Mouse (Mus musculus) granulocyte monocyte progenitor cell, adult 5-6 weeks (primary cell): ENCODE measurements around the gene Atox1. TPM values are rescaled to one million over a fixed set of nuclear protein-coding genes. Genes with fewer than 3 reads are reported as not detected.

Experiments used
- ATAC-seq: replicated peaks from 2 replicates; pipeline ENCODE4 v1.8.0; 2016; ENCODE audit warnings: mild to moderate bottlenecking, moderate TSS enrichment, inconsistent platforms; ENCODE audit not compliant: poor library complexity, severe bottlenecking
- total RNA-seq, 2 experiments: library from RNA; stranded (forward) in 1 of 2; stranded (reverse) in 1 of 2; fragments of 200-712, 200-1000 nt in 1 of 2; fragments of >200 nt in 1 of 2; fragmentation: Nextera tagmentation in 1 of 2; gene quantifications; 2 replicates each; pipeline ENCODE4 v1.2.3; 2014 to 2017

Atox1 gene
- total RNA-seq, 2 experiments from 2014 or later: 89.1 to 164 TPM

GRCm38 (mm10) chr11:55455166-55455565, 5.9 kb downstream of the Atox1 start:
- ATAC-seq: no peak

DNA sequence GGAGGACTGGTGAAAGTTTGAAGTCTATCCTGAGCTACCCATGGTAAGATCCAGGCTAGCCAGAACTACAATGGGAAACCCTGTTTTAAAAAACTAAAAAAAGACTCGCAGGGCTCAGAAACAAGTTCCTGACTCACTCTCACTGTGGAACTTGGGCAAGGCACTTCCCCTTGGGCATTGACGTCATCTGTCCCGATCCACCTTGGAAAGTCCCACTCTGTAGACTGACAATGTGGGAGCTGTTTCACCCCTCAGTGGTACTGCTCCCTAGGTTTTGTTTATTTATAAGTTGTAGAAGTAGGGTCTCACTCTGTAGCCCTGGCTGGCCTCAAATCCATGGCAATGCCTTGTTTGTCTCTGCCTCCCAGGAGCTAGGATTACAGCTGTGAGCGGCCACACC, 7.4 kb downstream of the Atox1 start:
- peak; percentile 81 for ATAC-seq

GRCm38 (mm10) chr11:55450311-55450710, 10.7 kb downstream of the Atox1 start:
- ATAC-seq: no peak

DNA sequence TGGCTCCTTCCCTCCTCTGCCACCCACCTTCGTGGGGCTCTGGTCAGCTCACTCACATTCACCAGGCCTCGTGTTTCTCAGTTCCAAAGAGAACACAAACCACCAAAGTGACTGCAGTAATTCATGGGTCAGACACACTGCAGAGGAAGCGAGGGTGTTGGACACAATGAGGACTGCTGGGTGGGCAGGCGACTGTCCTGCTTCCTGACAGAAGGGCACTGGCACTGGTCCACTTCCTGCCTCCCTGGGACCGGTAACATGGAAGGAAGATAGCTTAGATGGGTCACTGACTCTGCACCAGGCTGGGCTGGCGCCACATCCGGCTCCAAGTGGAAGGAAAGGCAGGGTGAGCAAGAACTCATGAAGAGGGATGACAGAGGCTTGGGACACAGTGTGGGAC, 11.5 kb downstream of the Atox1 start:
- no peak for ATAC-seq

- peak; percentile 88 for ATAC-seq
Measured at GRCm38 (mm10) chr11:55446579-55446978, 14.5 kb downstream of the Atox1 start.

DNA sequence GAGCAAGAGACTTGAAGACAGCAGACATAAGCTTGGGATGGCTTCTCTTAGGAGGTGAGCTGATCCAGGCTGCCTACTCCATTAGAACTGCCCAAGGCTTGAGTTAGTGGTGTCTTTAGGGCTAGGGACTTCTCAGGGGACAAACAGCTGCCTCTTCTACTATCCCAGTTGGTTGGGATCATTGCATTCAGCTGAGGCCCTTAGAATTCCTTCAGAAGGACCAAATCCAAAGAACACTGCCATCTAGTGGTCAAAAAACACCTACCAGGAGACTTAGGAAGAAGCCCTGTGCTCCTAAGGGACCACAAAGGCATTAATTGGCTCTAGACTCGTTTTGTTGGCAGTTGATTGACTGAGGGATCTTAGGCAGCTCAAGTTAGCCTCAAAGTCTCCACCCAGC, 16.3 kb downstream of the Atox1 start:
- ATAC-seq: peak; percentile 38; the same call in 1 of the 2 replicates

DNA sequence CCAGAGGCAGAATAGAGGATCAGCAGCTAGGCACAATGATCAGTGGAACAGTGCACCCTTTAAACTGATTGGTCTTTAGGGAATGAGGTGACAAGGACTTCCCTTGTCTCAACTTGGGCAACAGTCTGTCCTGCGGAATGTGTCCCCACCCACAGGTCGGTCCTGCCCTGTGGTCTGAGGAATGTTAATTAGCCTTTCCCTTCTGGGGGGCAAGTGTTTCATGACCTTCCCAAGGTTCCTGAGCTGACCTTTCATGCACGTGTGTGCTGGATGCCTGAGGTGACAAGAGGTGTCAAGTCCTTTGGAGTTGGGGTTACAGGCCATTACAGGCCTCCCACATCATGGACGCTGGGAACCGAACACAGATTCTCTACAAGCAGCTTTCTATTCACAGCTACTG, 21.3 kb downstream of the Atox1 start:
- ATAC-seq: no peak

DNA sequence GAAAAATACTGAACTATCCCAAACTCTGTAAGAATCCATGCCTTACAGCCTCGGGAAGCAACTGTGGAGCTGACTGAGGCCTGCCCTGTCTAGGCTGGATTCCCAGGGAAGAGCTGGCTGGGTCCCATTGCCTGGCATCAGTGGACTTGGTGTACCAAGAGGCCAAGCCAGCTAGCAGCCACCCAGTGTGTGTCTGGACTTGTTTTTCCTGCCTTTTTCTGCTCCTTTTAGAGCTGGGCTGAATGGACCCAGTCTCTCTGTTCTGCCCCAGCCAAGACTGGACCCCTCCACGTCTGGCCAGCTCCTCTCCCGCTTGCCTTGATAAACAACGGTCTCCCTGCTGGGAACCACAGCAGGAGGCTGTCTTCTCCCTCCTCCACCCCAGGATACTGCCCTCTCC, 23.0 kb downstream of the Atox1 start:
- no peak for ATAC-seq

GRCm38 (mm10) chr11:55436089-55436488, 24.9 kb downstream of the Atox1 start:
- ATAC-seq: no peak

DNA sequence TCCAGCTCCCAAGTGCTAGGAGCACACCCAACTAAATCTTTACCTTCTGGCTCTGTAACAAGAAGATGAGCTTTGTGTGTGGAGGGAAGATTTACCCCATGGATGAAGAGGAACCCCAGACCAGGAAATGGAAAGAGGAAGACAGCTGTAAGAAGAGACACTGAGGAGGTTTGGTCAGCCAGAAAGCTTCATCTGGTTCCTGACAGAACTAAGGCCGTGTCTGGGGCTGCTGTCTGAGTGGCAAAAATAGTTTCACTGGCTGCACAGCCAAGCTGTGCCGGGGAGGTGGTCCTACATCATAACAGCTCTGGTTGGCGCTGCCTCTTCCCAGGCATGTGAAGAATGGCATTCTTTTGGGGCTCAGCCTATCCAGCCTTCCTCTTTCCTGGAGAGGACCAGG, 28.1 kb downstream of the Atox1 start:
- peak; percentile 81 for ATAC-seq

GRCm38 (mm10) chr11:55429973-55430372, 31.1 kb downstream of the Atox1 start:
- ATAC-seq: no peak

DNA sequence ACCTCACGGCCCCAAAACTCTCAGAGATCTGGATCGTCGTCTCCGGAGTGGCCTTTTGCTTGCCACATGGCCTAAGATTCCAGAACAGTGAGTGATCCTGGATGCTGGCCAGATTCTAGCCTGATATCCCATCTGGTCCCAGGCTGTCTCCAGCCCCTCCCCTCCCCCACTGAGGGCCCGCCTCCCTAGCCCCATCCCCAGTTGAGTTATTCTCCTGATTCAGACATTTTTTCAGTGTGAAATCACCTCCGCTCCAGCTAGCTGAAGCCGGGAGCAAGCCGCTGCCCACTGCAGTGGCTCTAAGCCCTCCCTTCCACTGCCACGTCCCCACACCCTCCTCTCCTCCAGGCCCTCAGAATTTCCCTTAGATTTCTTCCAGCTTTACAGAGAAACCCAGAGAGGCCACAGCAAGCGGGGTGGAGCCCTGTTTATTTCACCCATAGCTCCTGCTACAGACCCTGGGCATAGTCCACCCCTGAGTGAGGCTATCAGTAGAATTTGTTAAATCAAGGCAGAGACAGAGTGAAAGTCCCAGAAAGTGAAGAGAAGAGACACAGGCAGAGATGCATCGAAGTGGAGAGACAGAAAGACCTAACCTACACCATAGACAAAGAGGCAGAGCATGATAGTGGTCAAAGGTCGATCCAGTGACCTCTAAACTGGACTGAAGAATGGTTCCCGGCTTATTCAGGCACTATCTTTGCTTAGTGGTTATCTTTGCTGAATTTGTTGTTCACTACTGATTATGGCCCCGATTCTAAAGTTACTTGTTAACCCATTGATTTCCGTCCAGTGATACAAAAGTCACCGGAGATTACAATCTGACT, 32.6 kb downstream of the Atox1 start:
- no peak for ATAC-seq

GRCm38 (mm10) chr11:55424746-55425360, 36.2 kb downstream of the Atox1 start:
- no peak for ATAC-seq

GRCm38 (mm10) chr11:55423756-55424155, 37.3 kb downstream of the Atox1 start:
- no peak for ATAC-seq

DNA sequence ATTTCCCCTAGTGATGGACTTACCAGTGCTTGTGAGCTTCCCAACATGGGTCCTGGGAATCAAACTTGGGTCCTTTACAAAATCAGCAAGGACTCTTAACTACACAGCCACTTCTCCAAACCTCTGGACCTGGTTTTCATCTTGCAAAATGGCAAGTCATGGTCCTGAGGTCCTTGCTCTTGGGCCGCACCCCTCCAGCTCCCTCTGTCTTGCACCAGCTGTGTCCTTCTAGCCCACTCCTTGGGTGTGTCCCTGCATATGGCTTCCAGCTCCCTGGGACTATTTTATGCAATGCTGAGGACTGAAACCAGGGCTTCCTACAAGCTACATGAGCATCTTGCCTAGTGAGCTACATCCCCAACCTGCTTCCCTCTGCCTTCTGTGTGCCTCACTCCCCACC, 38.1 kb downstream of the Atox1 start, which contains the start of gene Sparc:
Sparc (minus strand) TSS at position 206 of the 400 bp plus-strand sequence.
- 0 out of 2 replicates have a peak, but pooled peaks have one; percentile 22 for ATAC-seq

DNA sequence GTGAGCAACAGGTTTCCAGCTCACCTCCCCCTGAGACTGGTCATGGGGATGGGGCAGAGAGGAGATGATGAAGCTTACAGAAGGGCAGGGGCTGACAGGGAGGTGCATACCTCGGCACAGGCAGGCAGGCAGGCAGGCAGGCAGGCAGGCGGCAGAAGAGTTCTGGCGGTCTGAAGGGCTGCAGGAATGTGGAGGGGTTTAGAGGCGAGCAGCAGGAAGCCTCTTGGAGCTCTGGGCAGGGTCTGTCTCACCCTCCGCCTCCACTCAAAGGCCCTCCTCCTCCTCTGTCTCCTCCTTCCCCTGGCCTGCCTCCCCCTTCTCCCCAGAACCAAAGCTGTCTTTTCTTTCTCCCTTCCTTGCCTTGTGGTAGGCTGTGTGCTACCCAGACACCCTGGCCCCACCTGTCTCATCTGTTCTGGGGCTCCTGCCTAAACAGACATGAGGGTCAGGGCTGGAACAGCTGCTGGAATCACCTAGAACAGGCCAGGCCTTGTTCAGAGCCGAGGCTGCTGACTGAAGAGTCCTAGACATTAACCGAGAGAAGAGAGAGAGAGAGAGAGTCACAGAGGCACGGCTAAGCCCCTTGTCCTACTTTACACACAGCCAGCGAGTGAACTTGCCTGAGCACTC, 41.2 kb downstream of the Atox1 start:
- no peak for ATAC-seq

DNA sequence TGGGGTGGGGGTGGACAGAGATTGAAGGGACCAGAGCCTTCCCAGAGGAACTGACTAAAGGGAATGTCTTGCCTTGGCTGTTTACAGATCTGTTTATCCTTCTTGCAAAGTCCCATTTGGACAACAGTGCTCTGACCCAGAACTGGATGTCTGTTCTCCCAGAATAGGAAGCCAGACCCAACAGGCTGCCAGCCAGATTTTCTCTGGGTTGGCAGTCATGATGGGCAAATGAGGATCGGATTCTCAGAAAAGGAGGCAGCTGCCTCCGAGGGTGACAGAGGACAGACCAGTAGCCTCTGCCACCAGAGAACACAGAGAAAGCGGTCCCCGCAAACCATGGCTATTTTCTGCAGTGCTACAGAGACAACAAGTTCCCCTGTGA, 41.8 kb downstream of the Atox1 start:
- no peak for ATAC-seq

DNA sequence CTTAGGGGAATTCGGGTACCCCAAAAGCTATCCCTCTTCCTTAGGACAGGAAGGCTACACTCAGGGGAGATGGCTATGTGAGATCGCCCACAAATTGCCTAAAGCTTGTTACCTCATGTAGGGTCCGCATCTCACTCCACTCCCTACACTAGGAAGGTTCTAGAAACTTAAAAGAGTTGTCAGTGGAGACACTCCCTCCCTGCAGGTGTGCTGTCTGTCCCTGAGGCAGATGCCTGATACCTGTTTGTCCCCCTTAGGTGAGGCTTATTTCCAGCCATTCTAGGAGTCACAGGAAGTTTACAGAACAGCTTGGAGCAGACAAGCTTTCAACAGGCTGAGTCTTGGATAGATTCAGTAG, 42.4 kb downstream of the Atox1 start:
- ATAC-seq: no peak

DNA sequence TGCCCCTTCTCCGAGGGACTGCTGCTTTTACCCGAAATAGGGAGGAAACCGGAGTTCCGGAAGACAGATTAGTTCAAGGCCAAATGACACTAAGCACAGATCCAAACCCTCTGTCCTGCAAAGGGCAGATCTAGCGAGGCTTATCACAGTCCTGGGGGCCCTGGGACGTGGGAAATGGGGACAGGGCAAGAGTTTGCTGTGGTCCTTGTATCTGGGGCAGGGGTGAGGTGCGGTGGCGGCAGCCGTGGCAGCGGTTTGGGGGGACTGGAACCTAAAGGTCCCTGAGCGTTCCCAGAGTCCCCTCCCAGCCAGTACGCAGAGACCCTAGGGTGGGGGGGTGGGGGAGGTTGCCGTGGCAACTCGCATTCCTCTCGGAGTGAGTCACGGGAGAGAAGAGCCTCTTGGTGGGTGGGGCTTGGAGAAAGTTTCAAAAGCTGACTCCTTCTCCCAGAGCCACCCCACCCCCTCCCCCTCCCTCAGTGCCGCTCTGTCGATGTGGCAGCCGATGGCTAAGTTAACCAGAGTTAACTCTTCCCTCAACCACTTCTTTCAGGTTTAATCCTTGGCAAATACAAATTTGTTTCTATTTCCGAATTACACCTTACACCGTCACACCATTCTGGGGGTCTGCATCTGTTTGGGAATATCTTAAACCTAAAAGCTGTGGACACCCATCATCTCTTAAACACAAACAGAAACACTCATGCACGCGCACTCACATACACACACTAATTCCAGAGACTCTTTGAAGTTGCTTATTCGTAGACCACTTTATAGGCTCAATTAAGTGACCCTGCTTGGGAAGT, 42.9 kb downstream of the Atox1 start:
- peak; percentile 39 for ATAC-seq

- no peak for ATAC-seq
Measured at GRCm38 (mm10) chr11:55416609-55417265, 44.3 kb downstream of the Atox1 start.
